Mouse (Mus musculus): ENCODE data around the gene Sh3gl1. TPM values are rescaled to one million over a fixed set of nuclear protein-coding genes. Genes with fewer than 3 reads are reported as not detected.

The Sh3gl1 gene
- polyA plus RNA-seq, 1 experiment, result not detected

- WGBS, result 0% methylated on average over 21 of the region's 21 CpGs
- H3K4me3 ChIP-seq (ENCODE audit: insufficient read depth, low read depth, low read length), result peak overlapping the region; percentile 58
- H3K4me1 ChIP-seq (ENCODE audit: control insufficient read depth, insufficient read depth, low read length), result peaks cover 14% of the 10 kb centered on the region
- peak overlapping the region; percentile 35; the same call in 1 of the 2 replicates for H3K27ac ChIP-seq (ENCODE audit: insufficient read depth, low read depth, low read length)
- TF ChIP-seq CTCF (IDR thresholded peaks at IDR 0.05; ENCODE audit: insufficient read depth, low read depth, low read length) (no peak), POLR2A (IDR thresholded peaks at IDR 0.05; ENCODE audit: insufficient read depth, low read depth, low read length) (peak; percentile 51)
Observed at GRCm38 (mm10) chr17:56008356-56009087, 27.9 kb downstream of the Sh3gl1 start.

DNA sequence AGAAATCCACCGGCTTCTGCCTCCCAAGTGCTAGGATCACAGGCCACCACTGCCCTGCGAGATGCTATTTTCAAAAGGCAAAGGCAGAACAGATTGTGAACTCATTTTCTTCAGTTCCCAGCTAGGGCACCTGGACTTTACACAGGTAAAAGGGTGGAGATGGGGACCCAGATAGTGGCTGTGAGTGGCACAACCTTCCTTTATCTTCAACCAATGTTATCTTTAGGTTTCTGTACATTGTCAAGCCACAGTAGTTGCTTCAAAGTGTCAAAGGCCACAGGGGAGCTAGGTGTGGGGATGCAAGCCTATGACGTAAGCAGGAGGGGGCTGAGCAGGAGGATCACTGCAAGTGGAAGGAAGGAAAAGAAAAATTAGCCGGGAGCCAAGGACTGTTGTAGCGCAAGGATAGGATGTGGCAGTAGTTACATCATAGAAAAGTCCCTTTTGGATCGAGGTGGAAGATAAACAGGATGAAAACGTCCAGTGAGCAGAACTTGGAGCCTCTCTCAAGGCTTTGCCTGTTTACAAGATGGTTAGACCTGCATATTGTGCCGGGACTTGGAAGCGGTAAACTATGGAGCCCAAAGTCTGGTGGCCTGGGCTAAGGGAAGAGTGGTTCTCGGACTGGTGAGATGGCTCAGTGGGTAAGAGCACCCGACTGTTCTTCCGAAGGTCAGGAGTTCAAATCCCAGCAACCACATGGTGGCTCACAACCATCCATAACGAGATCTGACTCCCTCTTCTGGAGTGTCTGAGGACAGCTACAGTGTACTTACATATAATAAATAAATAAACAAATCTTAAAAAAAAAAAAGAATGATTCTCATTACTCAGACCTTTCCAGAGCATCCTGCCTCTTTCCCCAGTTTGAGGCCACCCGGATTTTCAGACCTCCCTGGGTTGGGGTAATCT, 28.7 kb downstream of the Sh3gl1 start:
- no peak overlapping the region for H3K27ac ChIP-seq (ENCODE audit: insufficient read depth, low read depth, low read length)
- no peak for TF ChIP-seq CTCF (IDR thresholded peaks at IDR 0.05; ENCODE audit: insufficient read depth, low read depth, low read length)
- no peak for TF ChIP-seq POLR2A (IDR thresholded peaks at IDR 0.05; ENCODE audit: insufficient read depth, low read depth, low read length)
- no peak overlapping the region for H3K4me3 ChIP-seq (ENCODE audit: insufficient read depth, low read depth, low read length)
- WGBS, result 41% methylated on average over 14 of the region's 14 CpGs
- H3K4me1 ChIP-seq (ENCODE audit: control insufficient read depth, insufficient read depth, low read length), result peaks cover 14% of the 10 kb centered on the region

DNA sequence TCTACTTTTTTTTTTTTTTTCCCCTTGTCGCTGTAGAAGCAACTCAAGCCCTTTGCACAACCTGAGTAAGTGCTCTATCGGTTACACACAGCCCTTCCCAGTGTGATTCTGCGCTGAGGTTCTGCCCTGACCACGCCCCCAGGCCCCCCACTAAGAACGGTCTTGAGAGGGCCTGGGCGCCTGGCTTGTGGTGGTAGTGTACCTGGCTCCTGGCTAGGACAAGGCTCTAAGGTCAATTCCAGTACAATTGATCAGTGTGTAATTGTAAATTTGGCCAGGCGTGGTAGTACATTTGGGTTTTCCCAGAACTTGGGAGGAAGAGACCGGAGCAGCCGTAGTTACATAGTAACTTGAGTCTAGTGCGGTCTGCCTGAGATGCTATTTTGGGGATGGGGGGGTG, 29.5 kb downstream of the Sh3gl1 start:
- TF ChIP-seq POLR2A (IDR thresholded peaks at IDR 0.05; ENCODE audit: insufficient read depth, low read depth, low read length), result no peak
- no peak for TF ChIP-seq CTCF (IDR thresholded peaks at IDR 0.05; ENCODE audit: insufficient read depth, low read depth, low read length)
- Histone ChIP-seq H3K4me1 (ENCODE audit: control insufficient read depth, insufficient read depth, low read length) (peaks cover 14% of the 10 kb centered on the region), H3K4me3 (ENCODE audit: insufficient read depth, low read depth, low read length) (no peak overlapping the region), H3K27ac (ENCODE audit: insufficient read depth, low read depth, low read length) (no peak overlapping the region)
- 64% methylated on average over 10 of the region's 10 CpGs for WGBS

GRCm38 (mm10) chr17:56005415-56006061, 30.9 kb downstream of the Sh3gl1 start, which contains the start of the genes Stap2 and Mpnd:
Stap2 (minus strand) TSS chr17:56005584.
Mpnd (plus strand) TSS chr17:56005711.
- Histone ChIP-seq H3K27ac (ENCODE audit: insufficient read depth, low read depth, low read length) (no peak within 1 kb of the TSS), H3K4me3 (ENCODE audit: insufficient read depth, low read depth, low read length) (no peak within 1 kb of the TSS), H3K4me1 (ENCODE audit: control insufficient read depth, insufficient read depth, low read length) (peaks cover 10% of the 10 kb centered on the region)
- no peak for TF ChIP-seq CTCF (IDR thresholded peaks at IDR 0.05; ENCODE audit: insufficient read depth, low read depth, low read length)
- no peak for TF ChIP-seq POLR2A (IDR thresholded peaks at IDR 0.05; ENCODE audit: insufficient read depth, low read depth, low read length)
- WGBS, result 50% methylated on average over 13 of the region's 13 CpGs

DNA sequence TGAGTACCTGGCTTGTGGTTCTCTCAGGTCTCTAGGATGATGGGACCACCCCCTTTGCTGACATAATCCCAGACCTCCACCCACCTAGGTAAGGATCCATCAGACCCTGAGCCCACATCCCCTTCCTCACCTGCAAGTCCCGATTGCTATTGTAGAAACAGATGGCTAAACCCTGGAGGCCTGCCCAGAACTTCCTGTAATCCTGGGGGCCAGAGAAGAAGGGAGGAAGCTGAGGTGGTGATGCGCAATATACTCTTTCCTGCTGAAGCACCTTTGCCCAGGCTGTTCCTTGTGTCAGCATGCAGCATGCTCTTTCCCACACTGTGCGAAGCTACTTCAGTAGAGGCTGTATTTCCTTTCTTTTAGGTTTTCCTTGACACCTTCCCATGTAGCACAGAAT, 33.4 kb downstream of the Sh3gl1 start:
- WGBS, result 81% methylated on average over 3 of the region's 3 CpGs
- TF ChIP-seq CTCF (IDR thresholded peaks at IDR 0.05; ENCODE audit: insufficient read depth, low read depth, low read length) (no peak), POLR2A (IDR thresholded peaks at IDR 0.05; ENCODE audit: insufficient read depth, low read depth, low read length) (no peak)
- H3K4me1 ChIP-seq (ENCODE audit: control insufficient read depth, insufficient read depth, low read length), result no peaks in the 10 kb centered on the region
- H3K27ac ChIP-seq (ENCODE audit: insufficient read depth, low read depth, low read length), result no peak overlapping the region
- no peak overlapping the region for H3K4me3 ChIP-seq (ENCODE audit: insufficient read depth, low read depth, low read length)

DNA sequence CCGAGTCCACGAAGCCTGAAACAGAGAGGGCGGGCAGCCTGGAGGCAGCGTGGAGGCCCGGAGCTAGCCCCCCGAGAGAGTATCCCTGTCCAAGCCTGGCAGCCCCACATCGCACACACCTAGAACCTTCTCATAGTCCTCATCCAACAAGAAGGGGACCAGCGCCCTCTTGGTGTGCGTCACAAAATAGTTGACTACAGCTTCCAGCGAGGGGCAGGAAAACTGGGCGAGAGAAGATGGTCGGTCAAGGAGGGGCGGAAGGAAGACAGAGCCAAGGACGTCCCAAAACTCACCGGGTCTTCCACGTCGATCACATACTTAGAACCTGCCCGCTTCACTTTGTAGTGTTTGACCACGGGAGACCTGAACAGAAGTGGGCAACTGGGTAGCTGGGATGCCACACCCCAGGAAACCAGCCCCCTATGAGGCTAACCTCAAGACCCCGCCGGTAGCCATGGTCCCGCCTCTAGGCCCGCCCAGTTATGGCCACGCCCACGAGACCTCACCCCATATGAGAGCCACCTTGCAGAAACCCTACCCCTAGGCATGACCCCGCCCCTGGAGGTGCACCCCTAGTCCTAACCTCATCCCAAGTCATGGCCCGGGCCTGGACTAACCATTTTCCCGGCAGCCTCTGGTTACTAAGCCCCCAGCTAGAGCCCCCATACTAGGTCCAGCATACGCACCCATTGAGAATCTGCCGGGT, 36.5 kb downstream of the Sh3gl1 start:
- H3K4me3 ChIP-seq (ENCODE audit: insufficient read depth, low read depth, low read length), result no peak overlapping the region
- no peak overlapping the region for H3K27ac ChIP-seq (ENCODE audit: insufficient read depth, low read depth, low read length)
- TF ChIP-seq POLR2A (IDR thresholded peaks at IDR 0.05; ENCODE audit: insufficient read depth, low read depth, low read length) (no peak), CTCF (IDR thresholded peaks at IDR 0.05; ENCODE audit: insufficient read depth, low read depth, low read length) (no peak)
- H3K4me1 ChIP-seq (ENCODE audit: control insufficient read depth, insufficient read depth, low read length), result no peaks in the 10 kb centered on the region
- 13% methylated on average over 30 of the region's 30 CpGs for WGBS

DNA sequence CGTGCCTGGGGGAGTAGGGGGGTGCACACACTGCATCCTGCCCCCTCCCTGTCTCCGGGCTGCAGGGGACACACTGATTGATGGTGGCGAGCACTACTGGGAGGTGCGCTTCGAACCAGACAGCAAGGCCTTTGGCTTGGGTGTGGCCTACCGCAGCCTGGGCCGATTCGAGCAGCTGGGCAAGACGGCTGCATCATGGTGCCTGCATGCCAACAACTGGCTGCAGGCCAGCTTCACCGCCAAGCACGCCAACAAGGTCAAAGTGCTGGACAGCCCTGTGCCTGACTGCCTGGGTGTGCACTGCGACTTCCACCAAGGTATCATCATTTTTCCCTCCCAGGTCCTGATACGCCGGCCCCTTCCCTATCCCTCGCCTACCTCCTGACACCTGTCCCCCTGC, 40.4 kb downstream of the Sh3gl1 start:
- no peak overlapping the region for H3K27ac ChIP-seq (ENCODE audit: insufficient read depth, low read depth, low read length)
- no peak overlapping the region for H3K4me3 ChIP-seq (ENCODE audit: insufficient read depth, low read depth, low read length)
- TF ChIP-seq CTCF (IDR thresholded peaks at IDR 0.05; ENCODE audit: insufficient read depth, low read depth, low read length) (no peak), POLR2A (IDR thresholded peaks at IDR 0.05; ENCODE audit: insufficient read depth, low read depth, low read length) (no peak)
- peaks cover 10% of the 10 kb centered on the region for H3K4me1 ChIP-seq (ENCODE audit: control insufficient read depth, insufficient read depth, low read length)
- 83% methylated on average over 15 of the region's 15 CpGs for WGBS

GRCm38 (mm10) chr17:55990278-55990898, 46.0 kb downstream of the Sh3gl1 start:
- H3K4me1 ChIP-seq (ENCODE audit: control insufficient read depth, insufficient read depth, low read length), result peaks cover 20% of the 10 kb centered on the region
- H3K4me3 ChIP-seq (ENCODE audit: insufficient read depth, low read depth, low read length), result no peak overlapping the region
- no peak overlapping the region for H3K27ac ChIP-seq (ENCODE audit: insufficient read depth, low read depth, low read length)
- no peak for TF ChIP-seq POLR2A (IDR thresholded peaks at IDR 0.05; ENCODE audit: insufficient read depth, low read depth, low read length)
- 88% methylated on average over 8 of the region's 8 CpGs for WGBS
